Mouse (Mus musculus) urinary bladder, postnatal 25 days (tissue): Measurements from ENCODE around the gene Ptgs1.
"Not testable (repeated sequence)": the region's sequence is repeated elsewhere in the genome, so short reads cannot be mapped to it uniquely, and the experiment has no call there.

ENCODE experiments used
- DNase-seq: peaks from one replicate; pipeline ENCODE4 v3.0.0; 2022; ENCODE audit warnings: low spot score

Ptgs1 gene

DNA sequence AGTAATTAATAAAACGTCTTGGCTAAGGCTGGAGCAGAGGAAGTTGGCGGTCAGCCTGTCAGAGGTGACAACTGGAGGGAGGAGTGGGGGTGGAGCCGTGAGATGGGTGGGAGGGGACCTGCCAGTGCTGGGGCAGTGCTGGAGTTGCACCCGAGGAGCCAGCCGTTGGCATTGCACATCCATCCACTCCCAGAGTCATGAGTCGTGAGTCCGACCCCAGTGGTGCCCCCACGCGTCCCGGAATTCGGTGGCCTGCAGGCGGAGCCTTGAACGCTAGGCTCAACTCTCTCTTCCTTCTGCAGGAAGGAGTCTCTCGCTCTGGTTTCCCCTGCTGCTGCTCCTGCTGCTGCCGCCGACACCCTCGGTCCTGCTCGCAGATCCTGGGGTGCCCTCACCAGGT is at the start of gene Ptgs1:
TSS of gene Ptgs1 (plus strand) at position 61 of the 400 bp plus-strand sequence.
- DNase-seq, result peak; percentile 49

DNA sequence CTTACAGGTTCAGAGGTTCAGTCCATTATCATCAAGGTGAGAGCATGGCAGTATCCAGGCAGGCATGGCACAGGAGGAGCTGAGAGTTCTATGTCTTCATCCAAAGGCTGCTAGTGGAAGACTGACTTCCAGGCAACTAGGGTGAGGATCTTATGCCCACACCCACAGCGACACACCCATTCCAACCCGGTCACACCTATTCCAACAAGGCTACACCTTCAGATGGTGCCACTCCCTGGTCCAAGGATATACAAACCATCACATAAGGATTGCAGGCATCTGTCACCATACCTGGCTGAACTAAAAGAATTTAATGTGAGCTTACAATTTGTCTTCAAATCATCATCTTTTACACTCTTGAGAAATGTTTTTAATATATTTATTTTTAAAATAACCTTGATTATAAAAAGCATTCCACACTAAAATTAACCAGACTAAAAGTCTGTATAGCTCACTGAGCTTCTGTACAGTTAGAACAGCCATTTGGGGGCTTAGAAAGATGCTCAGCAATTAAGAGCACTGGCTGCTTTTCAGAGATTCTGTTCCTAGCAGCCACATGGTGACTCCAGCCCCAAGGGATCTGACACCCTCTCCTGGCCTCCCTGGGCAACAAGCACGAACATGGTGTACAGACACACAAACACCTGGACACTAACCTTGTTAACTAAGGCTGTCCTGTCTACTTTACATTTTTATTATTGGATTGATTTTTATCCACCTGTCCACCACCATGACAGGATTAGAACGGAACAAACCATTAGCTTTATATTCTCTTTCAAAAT is 48.4 kb upstream of the Ptgs1 start:
- DNase-seq, result not testable (repeated sequence)

DNA sequence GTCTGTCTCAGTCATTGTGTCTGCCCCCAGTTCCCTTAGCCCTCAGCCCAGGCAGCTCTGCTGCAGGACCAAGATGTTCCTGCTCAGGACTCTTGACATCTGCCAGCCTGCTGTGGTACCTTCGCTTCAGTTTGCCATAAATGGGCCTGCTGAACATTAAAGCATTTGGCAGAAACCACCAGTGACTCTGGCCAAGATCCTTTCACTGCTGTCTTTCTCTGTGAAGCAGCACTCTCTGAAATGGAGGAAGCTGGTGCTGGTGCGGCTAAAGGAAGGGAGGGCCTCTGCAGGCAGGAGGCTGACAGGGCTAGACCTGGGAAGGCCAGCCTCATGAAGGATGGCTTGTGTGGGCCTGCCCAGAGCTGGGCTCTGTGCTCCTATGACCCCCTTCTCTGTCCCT is 46.9 kb upstream of the Ptgs1 start:
- no peak for DNase-seq

DNA sequence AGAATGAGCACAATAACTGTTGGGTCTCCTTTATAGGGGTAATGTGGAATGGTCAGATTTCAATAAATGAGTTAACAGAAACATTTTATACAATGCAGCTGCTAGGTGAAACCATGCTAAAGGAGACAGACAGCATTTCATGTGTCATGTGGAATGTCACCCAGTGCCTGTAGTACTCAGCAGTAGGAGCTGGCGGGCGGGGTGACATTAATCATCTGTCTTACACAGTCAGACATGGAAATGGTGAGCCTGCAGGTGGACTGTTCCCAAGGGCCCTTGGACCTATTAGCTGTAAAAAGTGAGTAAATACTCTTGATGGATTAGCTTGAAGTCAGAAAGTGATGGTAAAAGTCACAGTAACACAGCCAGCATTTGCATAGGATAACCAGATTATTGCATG is 46.0 kb upstream of the Ptgs1 start:
- DNase-seq, result no peak

DNA sequence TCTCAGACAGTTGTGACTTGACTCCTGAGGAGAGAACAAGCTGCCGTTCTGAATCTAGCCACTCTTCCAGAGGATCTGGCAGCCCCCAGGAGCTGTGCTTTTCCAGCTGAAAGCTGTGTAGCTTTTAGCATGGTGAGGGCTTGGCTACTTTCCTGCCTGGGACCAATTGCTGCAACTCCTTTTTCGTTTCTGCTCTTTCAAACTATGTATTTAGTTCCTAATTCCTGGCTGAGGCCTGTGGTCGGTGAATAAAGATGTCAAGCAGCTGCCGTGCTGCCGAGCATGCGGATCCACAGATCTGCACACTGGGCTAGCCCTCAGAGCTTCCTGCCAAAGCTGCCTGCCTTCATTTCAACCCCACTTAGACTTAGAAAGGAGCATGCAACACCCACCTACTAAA is 45.4 kb upstream of the Ptgs1 start:
- DNase-seq, result no peak

DNA sequence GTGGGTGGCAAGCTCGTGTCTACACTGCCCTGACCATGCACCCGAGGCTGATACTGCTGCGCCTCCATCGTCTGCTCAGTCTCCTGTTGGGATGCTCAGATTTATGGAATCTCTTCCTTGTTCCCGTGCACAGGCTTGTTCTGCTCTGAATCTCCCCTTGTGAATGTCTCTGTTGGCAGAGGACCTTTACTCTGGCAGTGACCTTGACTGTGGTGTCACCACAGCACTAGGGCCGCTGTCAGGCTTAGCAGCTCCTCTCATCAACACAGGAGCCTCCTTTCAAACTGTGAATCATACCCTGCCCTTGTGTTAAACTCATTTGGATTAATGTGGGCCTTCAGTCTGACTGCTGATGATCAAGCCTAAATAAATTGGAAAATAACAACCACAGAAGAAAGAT is 41.0 kb upstream of the Ptgs1 start:
- DNase-seq, result not testable (repeated sequence)

DNA sequence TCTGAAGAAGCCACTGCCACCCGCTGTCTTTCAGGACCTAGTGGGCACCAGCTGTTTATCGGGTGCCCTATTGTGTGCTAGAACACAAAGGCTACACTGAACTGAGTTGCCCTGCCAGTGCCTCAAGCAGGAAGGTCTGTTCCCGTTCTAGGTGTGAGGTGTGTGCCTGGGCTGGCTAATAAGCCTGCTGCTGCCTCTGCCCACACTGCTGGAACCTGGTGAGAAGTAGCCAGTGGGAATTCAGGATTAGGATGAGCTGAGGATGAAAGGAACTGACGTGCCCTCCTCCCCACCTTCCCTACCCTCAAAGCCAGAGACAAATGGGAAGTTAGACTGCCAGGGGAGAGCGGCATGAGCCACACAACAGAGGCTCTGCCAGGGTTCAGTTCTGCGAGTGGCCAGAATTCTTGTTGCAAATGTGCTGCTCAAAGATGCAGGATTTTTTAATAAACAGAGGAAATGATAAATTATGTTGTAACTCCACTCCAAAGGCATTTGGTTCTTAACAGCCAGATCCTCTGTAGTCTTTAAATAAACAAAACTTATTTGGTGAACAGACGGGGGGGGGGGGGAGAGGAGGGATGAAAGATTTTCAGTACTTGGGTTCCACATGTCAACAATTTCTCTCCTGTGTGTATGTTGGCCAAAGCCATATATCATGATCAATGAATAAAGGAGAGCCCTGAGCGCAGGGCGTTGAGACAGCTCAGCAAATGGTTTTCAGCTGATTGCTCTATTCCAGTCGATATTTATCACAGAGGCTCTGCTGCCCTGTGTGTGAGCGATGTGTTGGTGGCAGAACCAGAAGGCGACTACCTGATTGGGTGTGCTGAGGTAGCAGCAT is 38.9 kb upstream of the Ptgs1 start:
- DNase-seq, result no peak

DNA sequence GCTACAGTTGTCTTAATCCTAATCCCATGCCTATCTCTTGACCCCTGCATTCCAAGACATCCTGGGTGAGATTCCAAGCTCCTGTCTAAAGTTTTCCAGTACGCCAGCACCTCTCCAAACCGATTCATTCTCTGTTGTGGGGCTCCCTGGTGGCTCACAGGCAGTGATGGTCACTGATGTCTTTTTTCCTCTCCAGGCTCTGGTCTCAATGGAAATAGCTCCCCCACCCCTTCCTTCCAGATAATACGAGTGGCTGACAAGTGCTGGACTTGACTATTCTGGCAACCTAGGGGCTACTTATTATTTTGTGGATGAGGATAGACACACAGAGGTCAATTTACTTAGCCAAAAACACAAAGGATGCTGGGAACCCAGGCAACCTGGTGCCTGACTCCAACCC is 33.2 kb upstream of the Ptgs1 start:
- no peak for DNase-seq

DNA sequence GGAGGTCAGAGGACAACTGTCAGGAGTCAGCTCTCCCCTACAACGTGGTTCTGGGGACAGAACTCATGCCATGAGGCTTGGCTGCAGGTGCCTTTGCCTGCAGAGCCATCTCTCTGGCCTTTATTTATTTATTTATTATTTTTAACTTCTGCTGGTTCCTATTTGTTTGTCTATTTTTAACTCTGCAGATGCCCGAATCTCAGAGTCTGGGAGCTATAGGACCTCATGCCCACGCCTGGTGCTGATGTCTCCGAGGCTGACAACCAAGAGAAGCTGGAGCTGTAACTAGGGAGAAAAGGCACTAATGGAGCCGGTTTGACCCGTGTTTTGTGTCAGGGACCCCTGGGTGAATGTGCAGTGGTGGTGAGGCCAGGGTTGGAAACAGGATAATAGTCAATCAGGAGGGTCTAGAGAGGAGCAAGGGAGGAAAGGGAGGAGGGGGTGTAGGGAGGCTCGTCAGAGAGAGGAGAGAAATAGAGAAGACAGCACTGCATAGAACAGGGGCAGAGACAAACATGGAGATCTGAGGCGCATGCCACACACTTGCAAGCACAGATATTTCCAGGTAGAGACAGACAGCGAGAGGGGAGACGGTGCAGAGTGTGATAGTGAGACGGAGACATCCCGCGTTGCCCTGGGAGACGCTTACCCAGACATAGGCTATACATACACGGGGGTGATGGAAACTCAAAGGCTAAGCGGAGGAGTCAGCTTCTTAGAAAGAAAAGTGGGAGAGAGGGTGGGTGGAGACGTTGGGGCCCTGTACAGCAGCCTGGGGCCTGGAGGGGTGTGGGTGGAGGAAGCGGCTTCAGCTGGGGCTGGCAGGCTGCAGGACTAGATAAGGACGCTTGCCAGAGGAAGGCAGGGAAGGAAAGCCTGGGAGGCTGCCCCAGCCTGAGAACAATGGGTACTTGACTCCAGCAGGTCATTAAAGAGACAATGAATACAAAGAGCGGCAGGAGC is 32.0 kb upstream of the Ptgs1 start:
- DNase-seq, result no peak

DNA sequence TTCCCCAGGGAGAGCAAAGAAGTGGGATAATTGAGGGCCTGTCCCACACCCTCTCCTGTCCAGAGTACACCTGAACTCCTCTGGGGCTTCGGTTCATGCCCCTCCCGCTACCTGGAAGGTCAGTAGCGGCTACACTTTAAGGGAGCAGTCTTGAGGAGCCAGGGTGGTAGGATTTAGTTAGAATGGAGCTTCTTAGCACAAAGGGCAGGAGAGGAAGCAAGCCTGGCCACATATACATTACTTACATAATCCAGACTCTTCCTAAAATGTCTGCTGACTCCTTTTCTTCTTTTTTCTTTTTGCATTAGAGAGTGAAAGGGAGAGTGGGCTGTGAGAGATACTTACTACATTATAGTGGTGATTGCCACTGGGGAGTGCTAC is 31.4 kb upstream of the Ptgs1 start:
- DNase-seq, result no peak

DNA sequence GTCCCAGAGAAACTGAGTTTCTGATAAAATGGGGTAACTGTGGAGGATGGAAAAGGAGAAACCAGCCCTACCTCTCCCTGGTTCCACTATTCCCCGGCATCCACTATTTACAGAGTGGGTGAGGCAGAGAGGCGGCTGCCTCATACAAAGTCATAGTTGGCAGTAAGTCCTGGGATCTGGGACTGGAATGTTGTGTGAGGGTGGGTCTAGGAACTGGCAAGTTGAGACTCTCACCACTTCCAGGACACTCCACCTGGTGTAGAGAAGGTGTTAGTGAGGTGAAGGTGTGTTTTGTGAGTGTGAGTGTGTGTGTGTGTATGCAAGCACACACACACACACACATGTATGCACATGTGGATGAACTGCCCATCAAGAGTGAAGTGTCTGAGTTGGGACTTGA is 29.4 kb upstream of the Ptgs1 start:
- no peak for DNase-seq

DNA sequence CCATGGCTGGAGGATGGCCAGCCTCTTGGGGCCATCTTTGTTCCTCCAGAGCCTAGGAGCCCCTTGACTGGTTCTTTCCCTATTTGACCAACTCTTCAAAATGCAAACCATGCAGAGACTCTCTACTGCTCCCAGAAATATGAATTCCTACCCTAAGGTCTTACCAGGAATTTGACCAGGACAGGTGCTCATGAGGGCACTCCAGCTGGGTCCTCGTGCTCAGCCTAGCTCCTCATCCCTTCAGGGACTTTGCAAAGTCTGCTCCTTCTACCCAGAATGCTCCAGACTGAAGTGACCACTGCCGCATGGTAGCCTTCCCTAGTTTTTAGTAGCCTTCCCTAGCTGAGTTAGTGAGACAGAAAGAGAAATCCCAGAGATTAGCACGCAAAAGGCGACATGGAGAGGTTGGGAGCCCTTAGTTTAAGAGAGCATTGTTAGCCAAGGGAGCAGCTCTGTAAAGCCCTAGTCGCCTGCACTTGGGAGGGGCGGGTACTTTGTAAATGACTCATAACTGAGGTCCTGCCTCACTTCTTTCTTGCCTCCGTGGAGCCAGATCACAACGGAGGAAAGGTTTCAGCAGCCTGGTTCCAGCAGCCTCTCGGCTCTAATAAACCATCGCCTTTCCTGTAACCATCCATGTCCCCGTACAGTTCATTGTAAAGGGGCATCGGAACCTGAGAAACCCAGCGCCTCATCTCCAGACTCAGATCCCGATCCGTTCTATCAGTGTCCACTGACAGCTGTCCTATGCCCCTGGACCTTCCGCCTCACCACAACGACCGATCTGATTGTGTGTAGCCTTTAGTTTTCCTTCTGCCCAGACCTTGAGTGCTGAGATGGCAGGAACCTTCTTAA is 28.2 kb upstream of the Ptgs1 start:
- DNase-seq, result no peak

DNA sequence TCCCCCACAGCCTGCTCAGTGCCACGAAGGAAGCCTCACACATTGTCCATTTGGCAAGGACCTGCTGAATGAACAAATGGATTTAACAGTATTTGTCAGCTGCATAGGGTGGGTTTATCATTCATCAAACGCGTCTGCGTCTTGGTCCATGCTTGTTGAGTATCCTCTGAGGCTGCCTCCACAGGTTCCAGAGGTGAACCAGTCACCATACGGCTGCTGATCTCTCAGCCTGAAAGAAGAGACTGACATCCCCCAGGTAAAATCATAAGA is 27.7 kb upstream of the Ptgs1 start:
- no peak for DNase-seq

DNA sequence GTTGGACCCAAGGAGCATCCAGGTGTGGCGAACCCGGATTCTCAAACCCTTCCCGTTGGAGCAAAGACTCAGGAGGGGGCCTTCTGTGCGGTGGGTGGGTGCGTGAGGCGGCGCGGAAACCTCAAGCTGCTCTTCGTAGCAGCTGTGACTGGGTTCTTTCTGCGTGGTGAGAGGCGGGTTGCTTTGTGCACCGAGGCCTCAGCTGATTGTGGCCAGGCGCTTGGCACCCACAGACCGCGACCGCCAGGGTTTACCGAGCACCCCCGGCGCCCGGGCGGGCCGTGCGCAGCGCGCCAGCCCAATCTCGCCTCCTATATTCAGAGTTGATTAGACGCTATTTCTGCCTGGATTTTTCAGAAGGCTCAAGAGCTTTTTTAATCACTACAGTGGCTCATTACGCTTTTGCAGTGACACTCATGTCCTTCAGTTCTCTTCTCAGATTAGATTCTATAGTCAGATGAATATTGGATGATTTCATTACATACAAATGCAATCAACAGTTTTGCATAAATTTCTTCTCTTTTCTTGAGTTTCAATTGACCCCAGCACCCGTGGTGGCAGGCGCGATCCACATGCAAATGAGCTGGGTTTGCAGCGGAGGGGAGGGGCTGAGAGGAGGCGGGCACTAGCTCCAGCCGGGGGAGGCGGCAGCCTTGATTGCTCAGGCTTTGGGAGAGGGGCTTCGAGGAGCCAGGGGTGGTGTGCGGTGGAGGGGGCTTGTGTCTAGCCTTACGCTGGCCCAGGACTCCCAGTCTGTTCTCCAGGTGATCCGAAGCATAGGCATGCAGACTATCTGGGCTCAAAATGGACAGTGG is 27.0 kb upstream of the Ptgs1 start:
- DNase-seq, result no peak

DNA sequence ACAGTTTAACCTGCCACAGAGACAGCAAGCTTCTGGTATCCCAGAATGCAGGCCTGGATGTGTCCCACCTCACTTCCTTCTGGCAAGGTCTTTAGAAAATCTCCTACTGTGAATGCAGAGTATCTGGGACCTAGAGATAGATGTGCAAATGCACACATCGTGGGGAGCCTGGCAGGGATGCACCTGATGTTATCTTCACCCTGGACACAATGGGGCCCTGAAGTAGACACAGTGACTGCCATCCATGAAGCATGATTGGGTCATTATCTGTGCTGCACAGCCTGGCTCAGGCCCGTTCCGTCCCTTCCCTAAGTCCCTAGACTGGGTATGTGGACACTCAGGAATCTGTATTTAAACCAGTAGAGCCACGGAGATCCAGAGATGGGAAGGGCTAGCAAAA is 25.6 kb upstream of the Ptgs1 start:
- no peak for DNase-seq

DNA sequence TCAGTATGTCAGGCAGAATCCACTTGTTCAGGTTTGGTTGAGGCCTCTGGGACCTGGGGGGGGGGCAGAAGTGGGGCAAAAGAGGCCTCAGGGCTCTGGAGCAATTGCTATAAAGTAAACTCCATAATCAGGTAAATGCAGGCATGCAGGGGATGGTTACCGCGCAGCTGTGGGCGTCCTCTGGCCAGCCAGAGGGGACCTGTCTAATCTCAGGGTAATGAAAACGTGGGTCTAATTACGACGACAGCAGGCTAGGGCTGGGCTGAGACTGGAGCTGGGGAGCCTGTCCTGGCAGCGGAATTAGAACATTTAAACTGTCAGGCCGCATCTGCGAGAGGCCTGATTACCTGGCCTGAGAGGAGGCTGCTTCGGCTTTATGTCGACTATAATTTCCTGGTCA is 23.2 kb upstream of the Ptgs1 start:
- DNase-seq, result no peak

DNA sequence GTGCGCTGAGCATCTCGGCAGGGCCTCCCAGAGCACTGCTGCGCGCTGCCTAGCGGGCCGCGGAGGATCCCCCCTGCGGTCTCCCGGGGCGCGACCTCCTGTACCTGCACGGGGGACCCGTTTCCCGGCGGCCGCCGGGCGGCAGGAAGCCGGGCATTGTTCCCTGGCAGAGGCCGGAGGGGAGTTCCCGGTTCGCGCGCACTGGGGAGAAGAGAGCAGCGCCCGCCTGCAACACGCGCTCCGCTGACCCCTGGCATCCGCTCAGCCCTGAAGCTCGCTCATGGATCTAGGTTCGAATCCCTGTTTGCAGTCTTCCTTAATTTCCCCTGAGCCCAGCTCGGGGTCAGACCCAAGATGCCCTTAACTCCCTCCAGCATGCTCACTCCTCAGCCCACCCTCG is 19.4 kb upstream of the Ptgs1 start:
- DNase-seq, result no peak

DNA sequence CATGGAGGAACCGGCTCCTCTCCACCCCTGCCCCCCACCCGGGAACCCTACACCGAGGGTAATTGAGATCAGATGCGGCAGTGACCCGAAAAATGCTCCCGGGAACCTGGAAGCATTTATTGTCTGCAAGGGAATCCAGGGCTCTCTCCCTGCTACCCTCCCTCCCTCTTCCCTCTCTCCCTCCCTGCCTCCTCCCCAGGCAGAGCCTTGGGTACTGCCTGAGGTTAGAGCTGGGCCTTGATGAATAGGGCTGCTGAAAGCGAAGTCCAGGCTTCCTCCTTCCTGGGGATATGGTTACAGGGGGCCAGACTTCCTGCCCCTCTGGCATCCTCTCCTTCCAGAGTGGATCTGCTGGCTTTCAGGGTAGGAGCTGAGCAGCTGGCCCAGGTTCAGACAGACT is 18.4 kb upstream of the Ptgs1 start:
- no peak for DNase-seq

DNA sequence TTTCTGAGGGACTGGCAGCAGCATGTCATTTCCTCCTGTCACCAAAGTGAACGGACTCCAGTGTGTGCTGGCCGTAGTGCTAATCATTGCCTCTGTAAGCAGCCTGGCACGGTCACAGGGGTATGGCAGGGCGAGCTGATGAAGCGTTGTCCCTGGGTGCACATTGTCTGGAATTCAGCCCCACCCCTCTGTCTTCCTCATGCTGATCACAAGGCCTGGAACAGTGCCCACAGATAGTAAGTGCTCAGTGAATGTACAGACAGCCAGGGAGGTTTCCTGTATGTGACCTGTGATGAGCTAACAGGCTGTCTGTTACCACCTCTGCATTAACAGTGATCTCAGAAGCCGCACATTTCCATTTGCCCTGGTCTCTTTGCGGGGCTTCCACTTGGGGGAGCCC is 17.1 kb upstream of the Ptgs1 start:
- no peak for DNase-seq

DNA sequence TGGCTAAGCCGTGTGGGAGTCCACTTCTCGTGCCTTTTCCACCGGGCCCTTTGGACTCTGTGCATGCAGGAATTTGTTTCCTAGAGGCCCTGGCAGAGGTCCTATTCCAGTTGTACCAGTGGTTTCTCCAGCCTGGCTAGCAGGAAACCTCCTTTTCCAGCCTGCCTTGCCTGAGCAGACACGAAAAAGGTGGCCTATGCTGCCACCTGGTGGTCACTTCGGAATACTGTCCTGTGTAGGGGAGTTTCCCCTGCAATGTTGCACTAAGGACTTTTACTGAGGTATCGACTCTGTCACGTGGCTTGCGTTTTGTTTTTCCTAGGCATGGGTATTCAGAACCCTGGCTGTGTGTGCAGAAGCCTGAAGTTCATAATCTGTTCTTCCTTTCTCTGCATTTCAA is 16.2 kb upstream of the Ptgs1 start:
- peak; percentile 86 for DNase-seq

DNA sequence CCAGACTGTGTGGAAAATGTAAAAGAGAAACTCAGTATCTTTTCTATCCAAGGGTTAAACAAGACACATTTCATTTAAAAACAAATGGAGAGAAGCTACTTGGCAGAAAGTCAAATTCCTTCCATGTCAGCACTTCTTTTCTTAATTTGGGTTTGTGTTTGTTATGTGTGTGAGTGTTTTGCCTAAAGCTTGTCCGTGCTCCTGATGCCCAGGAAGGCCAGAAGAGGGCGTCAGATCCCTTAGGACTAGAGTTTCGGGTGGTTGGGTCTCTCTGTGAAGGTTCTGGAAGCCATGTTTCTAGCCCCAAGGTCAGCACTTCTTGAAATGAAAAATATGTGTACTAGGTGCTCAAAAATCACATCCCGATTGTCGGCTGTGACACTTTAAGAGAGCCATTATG is 15.8 kb upstream of the Ptgs1 start:
- DNase-seq, result no peak
